Mouse (Mus musculus) testis, postnatal 10 days (tissue): ENCODE data around the gene Apeh.

Experiments used
- DNase-seq: peaks from one replicate; pipeline ENCODE4 v3.0.0; 2021; ENCODE audit warnings: low spot score

Gene Apeh

DNA sequence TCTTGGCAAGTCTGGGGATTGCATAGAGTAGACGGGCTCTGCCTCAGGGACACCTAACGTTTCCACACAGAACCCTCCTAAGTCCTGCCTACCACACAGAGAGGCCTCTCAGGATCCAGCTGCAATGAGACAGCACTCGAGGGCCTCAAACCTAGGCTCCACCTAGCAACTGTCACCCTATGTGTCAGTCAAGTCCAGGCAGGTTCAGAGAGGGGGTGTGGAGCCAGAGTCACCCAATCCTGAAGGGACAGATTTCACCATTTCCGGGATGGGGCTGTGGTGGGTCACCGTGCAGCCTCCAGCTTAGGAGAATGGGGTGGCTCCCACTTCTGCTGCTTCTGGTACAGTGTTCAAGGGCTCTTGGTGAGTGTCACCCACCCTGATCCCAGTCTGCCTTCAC, 14.2 kb downstream of the Apeh start, which contains the start of gene Mst1:
Gene Mst1 (plus strand): TSS at position 269 of the 400 bp plus-strand sequence.
- no peak for DNase-seq

DNA sequence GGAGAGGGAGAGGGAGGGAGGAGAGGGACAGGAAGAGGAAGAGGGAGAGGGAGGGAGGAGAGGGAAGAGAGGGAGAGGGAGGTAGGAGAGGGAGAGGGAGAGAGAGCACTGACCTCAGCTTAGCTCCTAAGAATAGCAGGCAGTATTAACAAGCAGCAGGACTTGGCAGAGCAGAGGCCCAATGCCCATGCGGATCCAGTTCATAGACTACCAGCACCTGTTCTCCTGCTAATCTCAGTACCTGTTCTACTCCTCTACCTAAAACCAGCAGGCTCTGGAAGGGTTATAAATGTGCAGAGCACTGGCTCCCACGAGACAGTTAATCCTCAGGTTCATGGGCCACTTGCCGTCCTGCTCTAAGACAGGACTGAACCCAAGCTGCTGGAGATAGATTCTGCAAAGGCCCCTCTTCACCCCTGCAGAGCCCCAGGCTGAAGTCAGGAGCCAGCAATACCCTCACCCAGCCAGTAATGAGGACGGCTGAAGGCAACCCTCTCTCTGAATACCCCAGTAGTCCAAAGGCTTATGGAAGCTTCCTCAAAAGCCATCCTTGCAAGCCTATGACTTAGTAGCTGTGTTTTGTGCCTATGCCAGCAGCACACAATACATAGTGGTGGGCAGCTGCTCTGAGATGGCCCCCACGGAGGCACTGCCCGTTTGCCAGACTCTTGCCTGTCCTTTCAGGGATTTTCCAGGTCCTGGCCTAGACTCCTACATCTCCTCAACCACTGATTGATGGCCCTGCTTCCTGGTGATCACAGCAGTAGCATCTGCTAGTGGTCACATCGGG, 21.1 kb downstream of the Apeh start:
- DNase-seq: no peak

DNA sequence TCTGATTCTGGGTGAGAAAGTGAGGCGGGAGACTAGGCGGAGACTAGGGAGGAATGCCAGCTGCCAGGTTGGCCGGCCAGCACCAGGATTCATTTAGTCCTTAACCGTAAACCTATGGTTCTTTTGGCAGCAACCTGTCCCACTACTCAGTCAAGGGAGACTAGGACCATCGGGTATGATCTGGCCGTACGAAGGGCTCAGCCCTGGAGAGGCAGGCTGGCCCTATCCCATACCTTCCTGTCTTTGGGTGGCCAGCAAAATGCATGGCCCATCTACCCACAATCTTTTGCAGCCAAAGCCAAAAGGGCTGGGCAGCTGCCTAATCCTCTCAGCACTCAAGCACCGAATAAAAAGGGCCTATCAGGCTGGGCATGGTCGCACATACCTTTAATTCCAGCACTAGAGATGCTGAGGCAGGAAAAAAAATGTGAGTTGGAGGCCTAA, 21.9 kb downstream of the Apeh start:
- DNase-seq: no peak

DNA sequence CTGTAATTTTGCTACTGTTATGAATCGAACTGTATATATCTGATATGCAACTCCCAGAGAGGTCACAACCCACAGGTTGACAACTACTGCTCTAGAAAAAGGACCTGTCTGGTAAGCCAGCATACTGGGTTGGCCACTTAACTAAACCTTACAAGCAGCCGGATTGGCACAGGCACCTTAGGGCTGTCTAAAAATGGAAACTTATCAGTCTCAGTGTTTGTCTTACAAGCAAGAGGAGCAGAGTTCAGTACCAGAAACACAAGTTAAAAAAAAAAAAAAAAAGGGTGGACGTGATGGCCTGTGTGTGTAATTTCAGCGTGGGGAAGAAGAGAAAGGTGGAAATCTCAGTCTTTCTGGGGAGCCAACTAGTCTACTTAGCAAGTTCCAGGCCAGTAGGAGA, 22.6 kb downstream of the Apeh start:
- no peak for DNase-seq

DNA sequence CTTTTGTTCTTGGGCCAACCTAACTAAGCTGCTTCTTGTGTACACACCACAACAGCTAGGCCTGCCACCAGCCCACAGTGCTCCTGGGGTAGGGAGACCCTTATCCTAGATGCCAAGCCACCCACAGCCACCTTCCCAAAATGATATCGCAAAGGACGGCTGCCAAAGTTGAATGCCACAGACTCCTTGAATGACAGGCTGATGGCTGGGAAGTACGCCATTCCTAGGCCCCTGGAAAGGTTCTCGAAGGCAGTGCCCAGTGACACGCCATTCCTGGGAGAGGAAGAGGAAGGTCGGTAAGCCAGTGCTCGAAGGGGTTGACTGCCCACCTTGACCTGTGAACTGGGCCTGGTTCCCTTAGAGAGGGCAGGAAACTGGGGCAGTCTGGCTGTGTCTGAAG, 24.9 kb downstream of the Apeh start:
- DNase-seq: no peak

DNA sequence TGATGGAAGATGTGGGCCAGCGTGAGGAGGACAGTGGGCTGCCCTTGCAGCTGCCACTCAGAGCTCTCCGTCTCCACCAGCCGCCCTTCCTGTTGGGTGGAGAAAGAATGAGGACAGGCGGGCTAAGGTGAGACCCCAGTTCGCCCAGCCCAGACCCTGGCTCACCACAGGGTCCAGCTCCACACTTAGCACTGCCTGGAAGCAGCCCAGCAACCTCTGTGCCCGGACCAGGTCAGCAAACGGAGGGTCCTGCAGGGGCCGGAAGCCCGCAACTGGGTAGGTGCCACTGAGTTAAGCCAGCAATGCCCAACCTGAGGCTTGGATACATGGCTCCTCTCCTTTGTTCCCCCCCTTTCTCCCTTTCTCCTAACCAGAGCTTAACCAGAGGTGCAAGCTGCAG, 25.4 kb downstream of the Apeh start:
- DNase-seq: no peak

DNA sequence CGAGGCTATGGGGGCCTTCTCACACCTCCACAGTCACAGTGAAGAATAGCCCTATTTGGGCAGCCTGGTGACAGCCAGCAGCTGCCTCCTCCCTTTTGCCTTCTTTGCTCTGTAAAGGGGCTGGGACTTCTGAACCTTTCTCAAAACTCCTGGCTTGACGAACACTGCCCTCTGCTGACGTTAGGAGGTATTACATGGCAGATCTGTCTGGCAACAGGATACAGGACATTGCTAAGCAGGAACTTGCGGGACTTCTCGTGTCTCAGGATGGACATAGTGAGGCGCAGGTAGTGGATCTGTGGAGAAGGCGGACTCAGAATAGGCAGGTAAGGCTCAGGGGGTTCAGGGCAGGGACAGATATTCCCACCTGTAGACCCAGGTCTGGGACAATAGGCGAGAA, 26.5 kb downstream of the Apeh start:
- peak; percentile 90 for DNase-seq

DNA sequence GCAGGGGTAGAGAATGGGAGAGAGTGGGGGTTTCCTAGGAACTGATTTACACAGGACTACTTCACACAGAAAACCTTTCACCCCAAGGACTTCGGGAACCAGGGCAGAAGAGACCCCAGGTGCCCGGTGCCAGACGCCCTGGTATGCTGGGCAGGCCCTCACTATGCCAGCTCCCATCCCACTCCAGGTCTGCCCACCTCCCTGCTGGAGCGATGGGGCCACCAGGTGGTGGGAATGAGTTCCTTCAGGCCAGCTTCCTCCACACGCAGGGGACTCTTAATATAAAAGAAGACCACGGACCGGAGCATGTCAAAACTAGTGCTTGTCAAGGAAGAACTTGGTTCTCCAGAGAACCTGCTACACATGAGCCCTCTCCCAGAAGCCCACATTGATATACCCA, 27.2 kb downstream of the Apeh start:
- DNase-seq: no peak

DNA sequence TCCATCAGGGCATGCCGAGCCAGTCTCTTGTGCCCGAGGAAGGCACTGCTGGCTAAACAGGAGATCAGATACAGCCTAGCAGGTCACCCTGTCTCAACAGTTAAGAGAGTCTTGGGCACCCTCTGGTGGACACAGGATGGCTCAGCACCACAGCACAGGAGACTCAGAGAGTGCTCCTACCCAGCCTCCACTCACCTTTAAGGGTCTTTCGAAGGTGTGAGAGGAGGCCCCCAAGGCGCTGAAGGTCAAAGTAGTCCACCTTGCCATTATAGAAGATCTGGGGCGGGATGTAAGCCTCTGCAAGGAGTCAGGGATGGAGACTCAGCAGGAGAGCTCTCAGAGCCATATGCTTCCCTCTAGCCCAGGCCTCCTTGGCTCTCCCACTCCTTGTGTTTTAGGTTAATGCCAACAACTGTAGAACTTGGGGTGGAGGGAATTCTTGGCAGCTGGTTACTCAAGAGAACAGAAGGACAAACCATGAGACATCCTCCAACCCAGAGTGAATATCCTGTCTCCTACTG, 28.9 kb downstream of the Apeh start:
- peak; percentile 75 for DNase-seq

DNA sequence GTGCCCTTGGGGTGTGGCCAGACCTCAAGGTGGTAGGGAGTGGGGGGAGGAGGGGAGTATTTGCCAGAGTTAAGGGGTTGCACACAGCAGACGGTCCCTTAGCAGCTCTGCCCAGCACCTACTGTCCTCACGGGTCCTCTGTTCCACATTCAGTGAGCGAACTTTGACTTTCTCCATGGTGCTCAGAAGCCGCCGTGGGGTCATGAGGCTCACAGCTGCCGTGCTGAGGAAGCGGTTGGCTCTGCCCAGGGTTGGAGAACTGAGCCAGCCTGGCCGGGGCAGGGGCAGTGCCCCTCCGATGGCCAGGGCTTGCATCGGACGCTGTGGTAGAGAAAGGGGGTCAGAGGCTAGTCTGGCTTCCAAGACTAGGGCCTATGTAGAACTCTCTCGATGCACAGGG, 31.0 kb downstream of the Apeh start:
- DNase-seq: no peak

DNA sequence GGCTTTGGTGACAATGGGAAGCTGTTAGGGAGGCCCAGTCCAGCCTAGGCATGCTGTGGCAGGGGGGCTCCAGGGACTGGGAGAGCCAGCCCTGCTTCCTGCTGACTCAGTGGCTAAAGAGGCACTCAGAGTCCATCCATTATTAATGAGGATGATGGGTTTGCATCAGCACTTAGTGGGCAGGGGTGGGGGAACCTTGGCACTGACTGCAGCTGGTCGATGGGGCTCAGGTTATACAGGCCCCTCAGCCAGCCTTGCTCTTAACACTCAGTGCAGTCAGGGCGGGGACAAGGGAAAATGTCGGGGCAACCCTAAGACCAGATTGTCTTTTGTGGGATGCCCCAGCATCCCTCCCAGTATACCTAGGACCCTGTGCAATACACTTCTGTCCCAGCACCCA, 32.3 kb downstream of the Apeh start:
- DNase-seq: no peak

DNA sequence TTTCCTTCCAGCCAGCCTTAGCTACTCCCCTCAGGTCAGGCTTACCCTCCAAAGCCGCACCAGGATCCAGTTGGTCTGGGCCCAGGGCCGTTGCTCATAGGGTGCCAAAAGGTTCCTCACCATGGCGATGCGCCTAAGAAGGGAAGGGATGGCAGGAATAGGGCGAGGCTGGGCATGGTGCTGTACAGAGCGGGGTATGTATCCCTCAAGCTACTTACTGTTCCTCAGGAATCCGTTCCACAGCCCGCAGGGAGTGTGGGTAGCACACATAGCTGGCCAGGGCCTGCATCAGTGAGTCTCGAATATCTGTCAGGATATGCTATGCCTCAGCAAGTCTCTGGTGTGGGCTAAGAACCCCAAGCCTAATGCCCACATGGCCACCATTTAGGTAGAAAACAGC, 36.1 kb downstream of the Apeh start:
- DNase-seq: no peak

DNA sequence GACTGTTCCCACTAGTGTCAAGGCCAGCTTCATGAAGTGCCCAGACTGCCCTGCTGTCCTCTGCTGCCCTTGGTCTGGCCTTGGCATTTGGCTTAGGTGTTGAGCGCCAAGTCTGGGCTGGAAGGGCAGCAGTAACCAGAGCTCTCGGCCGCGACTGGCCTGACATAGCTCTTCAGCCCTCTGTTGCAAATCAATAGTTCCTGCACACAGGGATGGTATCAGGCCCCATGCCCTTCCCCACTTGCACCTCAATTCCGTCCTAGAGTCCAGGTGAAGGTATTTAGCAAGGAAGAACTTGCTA, 37.2 kb downstream of the Apeh start:
- DNase-seq: peak; percentile 47

DNA sequence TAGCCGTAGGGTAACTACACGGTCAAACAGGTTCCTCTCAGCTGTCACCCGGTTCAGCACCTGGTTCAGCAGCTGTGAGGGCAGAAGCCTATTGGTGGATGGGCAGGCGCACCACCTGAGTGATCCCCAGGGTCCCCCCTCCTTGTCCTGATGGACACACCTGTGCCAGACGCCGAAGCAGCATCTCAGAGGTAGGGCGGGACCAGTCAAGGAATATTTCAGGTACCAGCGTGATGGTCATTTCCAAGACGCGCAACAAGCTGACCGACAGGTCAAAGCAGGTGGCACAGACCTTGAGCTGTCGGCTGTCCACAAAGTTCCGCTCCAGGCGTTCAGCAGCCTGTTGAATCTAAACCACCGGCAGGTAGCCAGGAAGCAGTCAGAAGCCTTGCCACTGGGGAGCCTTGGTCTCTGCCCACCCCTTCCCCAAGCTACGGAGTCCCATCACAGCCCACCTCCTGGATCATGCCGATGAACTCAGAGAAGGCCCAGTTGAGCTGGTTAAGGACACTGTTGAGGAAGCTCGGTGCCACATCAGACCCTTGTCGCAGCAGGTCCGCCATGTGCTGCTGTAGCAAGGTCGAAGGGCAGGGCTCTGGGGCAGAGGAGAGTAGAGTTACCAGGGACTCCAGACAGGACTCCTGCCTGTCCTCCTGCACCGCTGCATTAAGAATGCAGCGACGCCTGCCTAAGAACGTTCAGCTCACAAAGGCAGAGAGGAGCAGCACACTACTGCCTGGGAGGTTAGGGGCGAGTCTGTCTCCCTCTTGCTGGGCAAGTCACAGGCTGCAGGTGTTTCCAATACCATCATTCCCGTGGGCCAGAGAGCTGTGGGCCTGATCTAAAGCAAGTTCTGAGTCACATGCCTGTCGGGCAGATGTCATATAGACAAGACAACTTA, 37.8 kb downstream of the Apeh start:
- peak; percentile 42 for DNase-seq

DNA sequence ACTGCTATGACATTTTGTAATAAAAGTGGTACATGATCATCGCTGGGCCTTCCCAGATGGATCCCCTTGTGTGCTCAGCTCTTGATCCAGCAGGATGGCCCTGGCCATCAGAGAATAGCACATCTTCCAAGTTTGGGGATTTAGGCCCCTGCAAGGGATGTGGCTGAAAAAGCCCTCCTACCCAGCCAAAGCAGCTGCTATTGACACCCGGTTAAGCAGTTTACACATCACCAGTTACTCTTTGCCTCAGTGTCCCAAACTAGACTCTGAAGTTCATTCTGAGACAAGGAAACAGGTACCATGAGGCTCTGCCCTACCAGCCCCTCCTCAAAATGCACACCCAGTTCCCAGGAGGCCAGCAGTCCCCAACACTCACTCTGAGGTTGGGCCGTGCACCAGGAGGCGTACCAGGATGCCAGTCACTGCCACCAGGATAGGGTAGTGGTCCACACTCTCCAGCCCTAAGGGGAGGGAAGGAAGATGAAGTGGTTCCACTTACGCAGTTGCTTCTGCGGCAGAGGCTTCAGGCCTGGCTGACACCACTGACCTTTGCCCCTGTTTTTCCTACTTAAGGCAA, 38.7 kb downstream of the Apeh start:
- peak; percentile 36 for DNase-seq

DNA sequence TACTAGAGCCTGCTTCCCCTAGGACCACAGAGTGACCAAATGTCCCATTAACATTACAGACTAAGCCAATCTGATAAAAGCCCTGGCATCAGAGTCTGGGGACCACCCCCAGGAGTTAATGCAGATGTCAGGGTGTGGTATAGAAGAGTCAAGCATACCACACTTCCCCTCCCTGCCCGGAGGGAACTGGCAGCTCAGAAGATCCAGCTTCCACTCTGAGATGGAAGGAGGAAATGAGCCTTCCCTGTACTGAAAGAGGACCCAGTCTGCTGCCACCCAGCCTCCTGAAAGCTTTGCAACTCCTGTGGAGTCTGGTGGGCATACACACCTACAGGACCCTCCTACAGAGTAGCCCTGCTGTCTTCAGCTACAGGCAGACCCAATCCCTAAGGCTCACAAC, 39.3 kb downstream of the Apeh start:
- peak; percentile 32 for DNase-seq

DNA sequence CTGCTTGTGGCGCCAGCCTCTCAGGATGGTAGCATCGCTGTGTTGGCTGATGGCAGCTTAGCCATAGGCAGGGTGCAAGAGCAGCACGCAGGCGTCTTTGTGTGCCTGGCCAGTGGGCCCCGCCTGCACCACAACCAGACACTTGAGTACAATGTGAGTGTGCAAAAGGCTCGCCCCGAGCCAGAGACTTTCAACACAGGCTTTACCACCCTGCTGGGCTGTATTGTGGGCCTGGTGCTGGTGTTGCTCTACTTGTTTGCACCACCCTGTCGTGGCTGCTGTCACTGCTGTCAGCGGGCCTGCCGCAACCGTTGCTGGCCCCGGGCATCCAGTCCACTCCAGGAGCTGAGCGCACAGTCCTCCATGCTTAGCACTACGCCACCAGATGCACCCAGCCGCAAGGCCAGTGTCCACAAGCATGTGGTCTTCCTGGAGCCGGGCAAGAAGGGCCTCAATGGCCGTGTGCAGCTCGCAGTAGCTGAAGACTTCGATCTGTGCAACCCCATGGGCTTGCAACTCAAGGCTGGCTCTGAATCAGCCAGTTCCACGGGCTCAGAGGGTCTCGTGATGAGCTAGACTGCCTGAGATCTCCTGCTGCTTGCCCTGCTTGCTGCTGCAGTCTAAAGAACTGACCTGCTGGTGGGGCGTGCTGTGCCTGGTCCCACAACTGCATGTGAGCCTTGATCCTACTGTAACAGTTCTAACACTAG, 39.9 kb downstream of the Apeh start:
- peak; percentile 43 for DNase-seq

DNA sequence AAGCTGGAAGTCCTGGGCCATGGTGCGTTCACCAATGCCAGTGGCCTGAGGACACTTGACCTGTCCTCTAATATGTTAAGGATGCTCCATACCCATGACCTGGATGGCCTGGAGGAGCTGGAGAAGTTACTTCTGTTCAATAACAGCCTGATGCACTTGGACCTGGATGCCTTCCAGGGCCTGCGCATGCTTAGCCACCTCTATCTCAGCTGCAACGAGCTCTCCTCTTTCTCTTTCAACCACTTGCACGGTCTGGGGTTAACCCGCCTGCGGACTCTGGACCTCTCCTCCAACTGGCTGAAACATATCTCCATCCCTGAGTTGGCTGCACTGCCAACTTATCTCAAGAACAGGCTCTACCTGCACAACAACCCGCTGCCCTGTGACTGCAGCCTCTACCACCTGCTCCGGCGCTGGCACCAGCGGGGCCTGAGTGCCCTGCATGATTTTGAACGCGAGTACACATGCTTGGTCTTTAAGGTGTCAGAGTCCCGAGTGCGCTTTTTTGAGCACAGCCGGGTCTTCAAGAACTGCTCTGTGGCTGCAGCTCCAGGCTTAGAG, 40.7 kb downstream of the Apeh start:
- DNase-seq: peak; percentile 39

DNA sequence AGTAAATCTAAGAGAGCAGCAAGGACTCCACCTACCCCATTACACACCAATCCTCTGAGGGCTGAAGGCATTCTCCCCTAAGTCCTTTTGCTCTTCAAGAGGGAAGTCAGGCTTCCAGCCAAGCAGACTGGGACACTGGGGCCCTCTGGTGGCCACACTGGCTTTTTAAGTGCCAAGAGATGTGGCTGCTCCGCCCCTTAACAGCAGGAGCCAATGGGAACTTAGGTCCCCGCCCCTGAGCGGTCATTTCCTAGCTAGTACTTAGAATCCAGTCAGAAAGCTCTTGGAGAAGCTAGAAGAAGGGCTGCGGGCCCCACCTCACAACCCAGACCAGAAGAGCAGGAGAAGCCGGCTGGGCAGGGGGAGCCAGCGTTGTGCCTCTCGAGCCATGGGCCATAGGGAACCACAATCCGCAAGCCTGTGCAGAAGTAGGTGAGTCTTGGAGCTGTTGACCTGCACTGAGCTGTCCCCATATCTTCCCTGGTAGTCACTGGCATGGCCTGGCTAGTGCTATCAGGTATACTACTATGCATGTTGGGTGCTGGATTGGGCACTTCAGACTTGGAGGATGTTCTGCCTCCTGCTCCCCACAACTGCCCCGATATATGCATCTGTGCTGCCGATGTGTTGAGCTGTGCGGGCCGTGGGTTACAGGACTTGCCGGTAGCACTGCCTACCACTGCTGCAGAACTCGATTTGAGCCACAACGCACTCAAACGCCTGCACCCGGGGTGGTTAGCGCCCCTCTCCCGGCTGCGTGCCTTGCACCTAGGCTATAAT, 41.3 kb downstream of the Apeh start, which contains the start of gene Amigo3:
Gene Amigo3 (plus strand): TSS at position 275 of the 780 bp plus-strand sequence.
- peak; percentile 98 for DNase-seq

DNA sequence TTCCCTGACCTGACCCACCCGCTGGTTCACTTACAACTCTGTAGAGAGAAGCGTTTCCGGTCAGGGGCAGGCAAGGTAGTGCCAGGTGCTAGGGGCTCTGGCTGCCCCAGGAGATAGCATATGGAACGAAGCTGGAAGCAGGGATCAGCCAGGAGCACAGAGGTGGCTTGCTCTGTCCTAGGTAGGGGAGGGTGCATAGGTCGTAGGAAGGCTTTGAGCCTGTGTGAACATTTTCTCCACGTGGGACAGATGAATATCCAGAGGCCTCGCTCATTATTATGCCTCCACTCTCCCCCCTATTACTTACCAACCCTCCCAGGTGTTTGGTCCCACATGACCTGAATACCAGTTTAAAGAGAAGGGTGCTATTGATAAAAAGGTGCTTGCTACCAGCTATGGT, 42.0 kb downstream of the Apeh start:
- DNase-seq: no peak

DNA sequence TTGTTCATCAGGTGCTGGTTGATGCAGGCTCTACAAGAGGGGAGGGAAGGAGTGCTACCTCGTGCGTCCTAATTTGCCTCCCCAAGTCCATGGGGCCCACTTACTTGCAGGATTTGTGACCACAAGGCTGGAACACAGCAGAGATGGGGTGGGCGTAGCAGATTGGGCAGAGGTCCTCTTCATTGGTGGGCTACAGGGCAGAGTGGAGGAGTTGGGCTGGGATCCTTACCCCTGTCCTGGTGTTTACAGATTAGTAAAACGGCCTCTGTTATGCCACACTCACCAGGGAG, 42.5 kb downstream of the Apeh start:
- DNase-seq: no peak
